Mouse (Mus musculus): Measurements from ENCODE around the gene Rhox8. TPM values are rescaled to one million over a fixed set of nuclear protein-coding genes. Genes with fewer than 3 reads are reported as not detected.
"Not testable (repeated sequence)": the region's sequence is repeated elsewhere in the genome, so short reads cannot be mapped to it uniquely, and the experiment has no call there.

Rhox8 gene
- 0.11 TPM in 1 of 2 replicates, not detected in the other for polyA plus RNA-seq (2014; fragmentation: Nextera tagmentation; extraction: Ambion mirVana)

DNA sequence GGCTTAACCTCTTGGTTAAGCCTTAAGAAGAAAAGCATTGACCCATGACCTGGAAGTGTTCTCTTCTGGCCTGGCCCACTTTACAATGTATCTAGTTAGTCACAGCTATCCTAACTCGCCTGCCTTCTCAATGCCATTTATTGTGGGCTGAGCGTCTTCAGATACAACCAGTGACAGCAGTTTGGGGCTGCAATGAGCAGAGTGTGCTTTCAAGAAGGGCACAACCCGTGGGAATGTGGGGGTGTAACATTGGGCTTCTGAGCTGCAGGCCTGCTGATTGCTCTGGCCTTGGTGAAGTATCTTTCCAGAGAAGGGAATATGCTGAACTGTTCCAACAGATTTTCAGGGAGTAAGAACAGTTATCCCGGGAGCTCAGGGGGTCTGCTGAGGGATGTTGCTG, at the start of gene Rhox8:
Rhox8 (minus strand) TSS at position 101 of the 400 bp plus-strand sequence.
- no peaks in the 10 kb centered on the region for H3K36me3 ChIP-seq (ENCODE audit: control insufficient read depth, insufficient read depth, low read length)

DNA sequence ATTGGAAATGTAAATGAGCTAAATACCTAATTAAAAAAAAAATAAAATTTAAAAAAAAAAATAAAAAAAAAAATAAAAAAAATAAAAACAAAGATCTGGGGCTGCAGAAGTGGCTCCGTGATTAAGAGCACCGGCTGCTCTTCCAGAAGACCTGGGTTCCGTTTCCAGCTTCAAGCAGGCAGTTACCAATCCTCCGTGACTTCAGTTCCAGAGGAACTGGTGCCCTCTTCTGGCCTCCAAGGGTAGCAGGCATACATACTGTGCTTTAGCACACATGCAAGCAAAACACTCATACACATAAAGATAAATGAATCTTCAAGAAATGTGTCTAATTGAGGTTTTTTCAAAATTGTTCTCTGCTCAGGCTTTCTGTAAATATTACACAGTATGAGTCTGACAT, 37.6 kb upstream of the Rhox8 start:
- ATAC-seq (ENCODE audit: low FRiP score) (no peak), DNase-seq (ENCODE audit: low spot score, missing footprints) (no peak)
- no peak overlapping the region for H3K27ac ChIP-seq (ENCODE audit: low read depth, low read length)
- no peaks in the 10 kb centered on the region for H3K9me3 ChIP-seq (ENCODE audit: control insufficient read depth, low read length)
- H3K36me3 ChIP-seq (ENCODE audit: control insufficient read depth, insufficient read depth, low read length), result no peaks in the 10 kb centered on the region
- 74% methylated on average over 4 of the region's 4 CpGs for WGBS
- no peak overlapping the region for H3K9ac ChIP-seq (ENCODE audit: low read length)
- H3K4me1 ChIP-seq (ENCODE audit: control insufficient read depth, insufficient read depth, low read length), result no peaks in the 10 kb centered on the region
- H3K4me2 ChIP-seq, result no peak overlapping the region
- H3K27me3 ChIP-seq (ENCODE audit: control insufficient read depth, insufficient read depth, low read length), result no peaks in the 10 kb centered on the region
- H3K4me3 ChIP-seq (ENCODE audit: low read depth, low read length), result no peak overlapping the region

More for the DNA sequence above, at the start of gene Rhox8:
- Histone ChIP-seq H3K4me2 (no peak within 1 kb of the TSS), H3K27me3 (ENCODE audit: control insufficient read depth, insufficient read depth, low read length) (no peaks in the 10 kb centered on the region), H3K27ac (ENCODE audit: low read depth, low read length) (no peak within 1 kb of the TSS), H3K4me1 (ENCODE audit: control insufficient read depth, insufficient read depth, low read length) (no peaks in the 10 kb centered on the region), H3K4me3 (ENCODE audit: low read depth, low read length) (no peak within 1 kb of the TSS), H3K9ac (ENCODE audit: low read length) (no peak within 1 kb of the TSS), H3K9me3 (ENCODE audit: control insufficient read depth, low read length) (no peaks in the 10 kb centered on the region)
- DNase-seq (ENCODE audit: low spot score, missing footprints) (no peak), ATAC-seq (ENCODE audit: low FRiP score) (no peak)
- WGBS, result 70% methylated on average over 4 of the region's 4 CpGs

- no peaks in the 10 kb centered on the region for H3K9me3 ChIP-seq (ENCODE audit: control insufficient read depth, low read length)
- DNase-seq (ENCODE audit: low spot score, missing footprints) (no peak), ATAC-seq (ENCODE audit: low FRiP score) (no peak)
- no peak overlapping the region for H3K4me3 ChIP-seq (ENCODE audit: low read depth, low read length)
- H3K36me3 ChIP-seq (ENCODE audit: control insufficient read depth, insufficient read depth, low read length), result no peaks in the 10 kb centered on the region
- no peaks in the 10 kb centered on the region for H3K4me1 ChIP-seq (ENCODE audit: control insufficient read depth, insufficient read depth, low read length)
- no peak overlapping the region for H3K4me2 ChIP-seq
- WGBS, result 49% methylated on average over 7 of the region's 7 CpGs
- no peak overlapping the region for H3K27ac ChIP-seq (ENCODE audit: low read depth, low read length)
- H3K27me3 ChIP-seq (ENCODE audit: control insufficient read depth, insufficient read depth, low read length), result no peaks in the 10 kb centered on the region
- no peak overlapping the region for H3K9ac ChIP-seq (ENCODE audit: low read length)
Measured at GRCm38 (mm10) chrX:37908581-37908980, 29.8 kb upstream of the Rhox8 start.

DNA sequence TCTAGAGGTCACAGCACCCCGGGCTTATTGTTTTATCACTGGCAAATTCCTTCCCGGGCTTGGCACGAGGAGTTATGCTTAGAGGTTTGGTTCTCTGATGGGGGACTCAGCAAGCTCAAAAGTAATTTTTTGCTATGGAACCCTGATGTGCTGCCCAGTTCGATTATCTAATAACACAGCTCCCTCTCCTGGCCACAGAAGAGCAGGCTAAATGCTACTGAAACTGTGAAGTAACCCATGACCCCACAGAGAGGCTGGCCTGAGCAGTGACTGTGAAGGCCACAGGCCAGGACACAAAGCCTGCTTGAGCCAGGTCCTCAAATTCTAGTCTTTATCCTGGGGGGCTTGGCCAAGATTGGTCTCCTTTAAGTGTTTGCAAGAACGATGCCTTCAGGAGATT, 25.0 kb upstream of the Rhox8 start:
- 66% methylated on average over 5 of the region's 5 CpGs for WGBS
- Histone ChIP-seq H3K27me3 (ENCODE audit: control insufficient read depth, insufficient read depth, low read length) (no peaks in the 10 kb centered on the region), H3K27ac (ENCODE audit: low read depth, low read length) (no peak overlapping the region), H3K4me3 (ENCODE audit: low read depth, low read length) (no peak overlapping the region), H3K9ac (ENCODE audit: low read length) (no peak overlapping the region), H3K4me2 (no peak overlapping the region), H3K4me1 (ENCODE audit: control insufficient read depth, insufficient read depth, low read length) (no peaks in the 10 kb centered on the region), H3K36me3 (ENCODE audit: control insufficient read depth, insufficient read depth, low read length) (no peaks in the 10 kb centered on the region), H3K9me3 (ENCODE audit: control insufficient read depth, low read length) (no peaks in the 10 kb centered on the region)
- DNase-seq (ENCODE audit: low spot score, missing footprints), result no peak
- no peak for ATAC-seq (ENCODE audit: low FRiP score)

DNA sequence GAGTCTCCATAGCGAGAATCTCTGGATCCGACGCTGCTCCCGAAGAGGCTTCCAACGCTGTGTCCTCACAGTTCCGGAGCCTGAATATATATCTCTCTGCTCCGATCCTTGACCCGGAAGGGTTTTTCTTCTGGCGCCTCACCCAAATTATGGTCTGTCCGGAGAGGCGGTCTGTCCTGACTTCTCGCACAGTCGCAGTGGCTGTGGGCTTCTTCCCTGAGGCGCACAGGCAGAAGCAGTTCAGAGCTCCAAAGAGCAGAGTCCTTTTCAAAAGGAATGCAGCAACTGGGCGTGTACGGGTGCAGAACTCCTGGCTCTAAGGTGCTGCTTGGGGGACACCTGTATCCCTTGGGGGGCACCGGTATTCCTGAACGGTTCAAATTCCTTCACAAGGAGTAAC, 22.9 kb upstream of the Rhox8 start, which contains the start of gene Rhox9:
Rhox9 (minus strand) TSS at position 101 of the 400 bp plus-strand sequence.
- not testable (repeated sequence) for H3K4me3 ChIP-seq (ENCODE audit: low read depth, low read length); DNase-seq (ENCODE audit: low spot score, missing footprints); H3K27me3 ChIP-seq (ENCODE audit: control insufficient read depth, insufficient read depth, low read length); H3K36me3 ChIP-seq (ENCODE audit: control insufficient read depth, insufficient read depth, low read length); H3K4me1 ChIP-seq (ENCODE audit: control insufficient read depth, insufficient read depth, low read length); ATAC-seq (ENCODE audit: low FRiP score); H3K4me2 ChIP-seq; H3K9me3 ChIP-seq (ENCODE audit: control insufficient read depth, low read length); H3K27ac ChIP-seq (ENCODE audit: low read depth, low read length); H3K9ac ChIP-seq (ENCODE audit: low read length)
- 92% methylated on average over 9 of the region's 18 CpGs for WGBS

- not testable (repeated sequence) for H3K4me2 ChIP-seq; H3K9me3 ChIP-seq (ENCODE audit: control insufficient read depth, low read length); H3K9ac ChIP-seq (ENCODE audit: low read length); ATAC-seq (ENCODE audit: low FRiP score); H3K4me3 ChIP-seq (ENCODE audit: low read depth, low read length); H3K27ac ChIP-seq (ENCODE audit: low read depth, low read length); DNase-seq (ENCODE audit: low spot score, missing footprints); H3K4me1 ChIP-seq (ENCODE audit: control insufficient read depth, insufficient read depth, low read length); H3K36me3 ChIP-seq (ENCODE audit: control insufficient read depth, insufficient read depth, low read length); H3K27me3 ChIP-seq (ENCODE audit: control insufficient read depth, insufficient read depth, low read length)
- WGBS, result 71% methylated on average over 9 of the region's 9 CpGs
Measured at GRCm38 (mm10) chrX:37897132-37897531, 18.4 kb upstream of the Rhox8 start, which contains the start of gene Rhox7b. TSS of gene Rhox7b (minus strand) at chrX:37897232.

GRCm38 (mm10) chrX:37871641-37872040, 7.1 kb downstream of the Rhox8 start:
- ATAC-seq (ENCODE audit: low FRiP score), result no peak
- no peak overlapping the region for H3K4me2 ChIP-seq
- H3K9me3 ChIP-seq (ENCODE audit: control insufficient read depth, low read length), result no peaks in the 10 kb centered on the region
- no peaks in the 10 kb centered on the region for H3K36me3 ChIP-seq (ENCODE audit: control insufficient read depth, insufficient read depth, low read length)
- no peak overlapping the region for H3K9ac ChIP-seq (ENCODE audit: low read length)
- H3K27me3 ChIP-seq (ENCODE audit: control insufficient read depth, insufficient read depth, low read length), result no peaks in the 10 kb centered on the region
- WGBS, result 93% methylated on average over 2 of the region's 2 CpGs
- H3K4me1 ChIP-seq (ENCODE audit: control insufficient read depth, insufficient read depth, low read length), result no peaks in the 10 kb centered on the region
- no peak overlapping the region for H3K27ac ChIP-seq (ENCODE audit: low read depth, low read length)
- H3K4me3 ChIP-seq (ENCODE audit: low read depth, low read length), result no peak overlapping the region
- DNase-seq (ENCODE audit: low spot score, missing footprints), result no peak

- H3K4me1 ChIP-seq (ENCODE audit: control insufficient read depth, insufficient read depth, low read length); H3K36me3 ChIP-seq (ENCODE audit: control insufficient read depth, insufficient read depth, low read length); H3K9me3 ChIP-seq (ENCODE audit: control insufficient read depth, low read length); ATAC-seq (ENCODE audit: low FRiP score); H3K4me3 ChIP-seq (ENCODE audit: low read depth, low read length); H3K27me3 ChIP-seq (ENCODE audit: control insufficient read depth, insufficient read depth, low read length); H3K9ac ChIP-seq (ENCODE audit: low read length); H3K4me2 ChIP-seq; H3K27ac ChIP-seq (ENCODE audit: low read depth, low read length); DNase-seq (ENCODE audit: low spot score, missing footprints): not testable (repeated sequence)
- WGBS, result 88% methylated on average over 8 of the region's 8 CpGs
Measured at GRCm38 (mm10) chrX:37831386-37831785, 47.4 kb downstream of the Rhox8 start, which contains the start of gene Rhox7a. TSS of gene Rhox7a (plus strand) at chrX:37831686.

DNA sequence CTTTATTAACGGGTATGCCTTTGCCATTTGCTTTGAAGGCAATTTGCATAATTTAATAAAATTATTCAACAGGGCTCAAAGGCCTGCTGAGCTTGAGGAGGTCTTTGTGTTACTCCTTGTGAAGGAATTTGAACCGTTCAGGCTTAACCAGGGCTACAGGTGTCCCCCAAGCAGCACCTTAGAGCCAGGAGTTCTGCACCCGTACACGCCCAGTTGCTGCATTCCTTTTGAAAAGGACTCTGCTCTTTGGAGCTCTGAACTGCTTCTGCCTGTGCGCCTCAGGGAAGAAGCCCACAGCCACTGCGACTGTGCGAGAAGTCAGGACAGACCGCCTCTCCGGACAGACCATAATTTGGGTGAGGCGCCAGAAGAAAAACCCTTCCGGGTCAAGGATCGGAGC, 52.1 kb downstream of the Rhox8 start, which contains the start of gene Rhox6:
Rhox6 (plus strand) TSS at position 301 of the 400 bp plus-strand sequence.
- WGBS, result 85% methylated on average over 4 of the region's 12 CpGs
- not testable (repeated sequence) for H3K9me3 ChIP-seq (ENCODE audit: control insufficient read depth, low read length); H3K9ac ChIP-seq (ENCODE audit: low read length); H3K4me1 ChIP-seq (ENCODE audit: control insufficient read depth, insufficient read depth, low read length); DNase-seq (ENCODE audit: low spot score, missing footprints); H3K27ac ChIP-seq (ENCODE audit: low read depth, low read length); H3K4me3 ChIP-seq (ENCODE audit: low read depth, low read length); H3K4me2 ChIP-seq; H3K36me3 ChIP-seq (ENCODE audit: control insufficient read depth, insufficient read depth, low read length); ATAC-seq (ENCODE audit: low FRiP score); H3K27me3 ChIP-seq (ENCODE audit: control insufficient read depth, insufficient read depth, low read length)

Measured in midbrain, embryonic 11.5 days (tissue).